Mouse (Mus musculus): ENCODE results near the gene Gm12886. TPM values are rescaled to one million over a fixed set of nuclear protein-coding genes. Genes with fewer than 3 reads are reported as not detected.

Gene Gm12886
- total RNA-seq (2022), result not detected

GRCm38 (mm10) chr4:121422999-121423398 is at the start of gene Gm12886:
Gene Gm12886 (minus strand): TSS chr4:121423099.
- DNase-seq (ENCODE audit: low spot score), result no peak

Other genes with a start within 250 kb of the Gm12886 start
- gene Rlf, start 208.0 kb downstream of the Gm12886 start, total RNA-seq (2022), result 1 to 10 TPM; 9.0 to 9.7 (median 9.5) TPM
- not detected for gene Gm12888, start 98.2 kb downstream of the Gm12886 start, total RNA-seq (2022)
- not detected for gene Gm12887, start 199.0 kb upstream of the Gm12886 start, total RNA-seq (2022)

Measured in heart, adult 8-10 months (tissue).